Mouse (Mus musculus) brain, embryonic 14.5 days (tissue): ENCODE measurements at regions not wholly inside any gene's neighbourhood (a gene's known extent, or its start where the extent isn't known, plus 50 kb on each side); places are given as distances from the start of the nearest gene placed in this dataset.

ENCODE experiments used
- CTCF ChIP-seq: fragments of 200-500 bp; IDR thresholded peaks from 2 replicates; pipeline ENCODE4 v1.5.1; 2012; ENCODE audit warnings: inconsistent platforms, mild to moderate bottlenecking, moderate library complexity, borderline replicate concordance; ENCODE audit not compliant: insufficient read depth, insufficient read length; ENCODE audit errors: extremely low read depth
- POLR2A ChIP-seq: fragments of 200-500 bp; IDR thresholded peaks from 2 replicates; pipeline ENCODE4 v1.6.1; 2012; ENCODE audit warnings: mild to moderate bottlenecking, inconsistent platforms, borderline replicate concordance; ENCODE audit not compliant: poor library complexity, insufficient read depth, insufficient read length, severe bottlenecking; ENCODE audit errors: extremely low read depth

- TF ChIP-seq POLR2A (no peak), CTCF (no peak)
Observed at GRCm38 (mm10) chr3:38082386-38082785, 358.1 kb upstream of the Gm5148 start.
